Mouse (Mus musculus) liver, embryonic 14.5 days (tissue): ENCODE results near the gene Senp5. TPM values are rescaled to one million over a fixed set of nuclear protein-coding genes. Genes with fewer than 3 reads are reported as not detected.
"Not testable (repeated sequence)": the region's sequence is repeated elsewhere in the genome, so short reads cannot be mapped to it uniquely, and the experiment has no call there.

Experiments
- ATAC-seq: fragments of 200-750 bp; cut with Nextera tagmentation; 2 replicates; pipeline ENCODE4 v1.8.0; 2017; ENCODE audit warnings: moderate number of reproducible peaks, mild to moderate bottlenecking, moderate library complexity; ENCODE audit not compliant: insufficient read depth
- DNase-seq, 3 experiments: peaks; one replicate each; pipeline ENCODE4 v3.0.0-alpha.2; 2012 to 2013; ENCODE audit warnings: low read depth in 3 of 3, low spot score in 3 of 3
- H3K27ac ChIP-seq: fragments of 300-500 bp; sonication (generic); 2 replicates; pipeline ENCODE4 v1.5.1; 2014; ENCODE audit warnings: moderate library complexity, mild to moderate bottlenecking, control low read depth, inconsistent platforms
- H3K27me3 ChIP-seq: fragments of 300-500 bp; sonication (generic); 2 replicates; pipeline ENCODE4 v1.6.1; 2014; ENCODE audit warnings: mild to moderate bottlenecking, low read length, moderate library complexity; ENCODE audit not compliant: control insufficient read depth, insufficient read depth
- H3K36me3 ChIP-seq: fragments of 300-500 bp; sonication (generic); replicated peaks from 2 replicates; pipeline ENCODE4 v1.6.1; 2014; ENCODE audit warnings: low read depth; ENCODE audit not compliant: control insufficient read depth, insufficient read depth
- H3K4me1 ChIP-seq, 2 experiments: fragments of 200-500 bp in 1 of 2; fragments of 300-500 bp in 1 of 2; sonication (generic) in 1 of 2; replicated peaks; 2 replicates each; pipeline ENCODE4 v1.6.1; 2012 to 2014; ENCODE audit warnings: antibody characterized with exemption in 1 of 2, inconsistent platforms in 1 of 2, low read length in 1 of 2; ENCODE audit not compliant: control insufficient read depth in 2 of 2, insufficient read depth in 2 of 2
- H3K4me2 ChIP-seq: fragments of 300-500 bp; sonication (generic); 2 replicates; pipeline ENCODE4 v1.6.1; 2014; ENCODE audit warnings: low read depth, mild to moderate bottlenecking, control low read depth, moderate library complexity
- H3K4me3 ChIP-seq, 2 experiments: fragments of 200-500 bp in 1 of 2; fragments of 300-500 bp in 1 of 2; sonication (generic) in 1 of 2; 2 replicates each; pipeline ENCODE4 v1.5.1; 2012 to 2014; ENCODE audit warnings: low read depth in 2 of 2, low read length in 2 of 2, mild to moderate bottlenecking in 2 of 2, control low read depth in 1 of 2, inconsistent platforms in 1 of 2, moderate library complexity in 1 of 2; ENCODE audit not compliant: insufficient read depth in 1 of 2
- H3K9ac ChIP-seq: fragments of 300-500 bp; sonication (generic); replicated peaks from 2 replicates; pipeline ENCODE4 v1.6.1; 2014; ENCODE audit warnings: mild to moderate bottlenecking, control low read depth, moderate library complexity
- H3K9me3 ChIP-seq: fragments of 300-500 bp; sonication (generic); 2 replicates; pipeline ENCODE4 v1.6.1; 2016; ENCODE audit warnings: low read length, mixed read lengths; ENCODE audit not compliant: control insufficient read depth
- CTCF ChIP-seq: IDR thresholded peaks from 2 replicates; pipeline ENCODE4 v1.5.1; 2016; ENCODE audit warnings: antibody characterized with exemption, low read depth, control low read depth
- EP300 ChIP-seq: IDR thresholded peaks from 2 replicates; pipeline ENCODE4 v1.6.1; 2016; ENCODE audit warnings: antibody characterized with exemption, low read depth
- WGBS: fragments of 180-500 bp; shearing (Covaris S2); extraction: QIAGEN DNeasy Blood & Tissue Kit; methylation state at CpG from one replicate; pipeline ENCODE4 v1.1.7; 2014; ENCODE audit not compliant: insufficient replicate concordance; 5-methylcytosine and 5-hydroxymethylcytosine counted together
- polyA plus RNA-seq, 2 experiments: library from polyadenylated mRNA; depleted of rRNA in 1 of 2; stranded (reverse) in 1 of 2; unstranded in 1 of 2; fragments of >200 nt; fragmentation: Nextera tagmentation in 1 of 2; extraction: Ambion mirVana in 1 of 2; gene quantifications; 2 replicates each; pipeline versions ENCODE4 v1.2.1 to v1.2.3; 2012 to 2014

Senp5 gene
- polyA plus RNA-seq, 2 experiments = 2.9 to 4.7 TPM

DNA sequence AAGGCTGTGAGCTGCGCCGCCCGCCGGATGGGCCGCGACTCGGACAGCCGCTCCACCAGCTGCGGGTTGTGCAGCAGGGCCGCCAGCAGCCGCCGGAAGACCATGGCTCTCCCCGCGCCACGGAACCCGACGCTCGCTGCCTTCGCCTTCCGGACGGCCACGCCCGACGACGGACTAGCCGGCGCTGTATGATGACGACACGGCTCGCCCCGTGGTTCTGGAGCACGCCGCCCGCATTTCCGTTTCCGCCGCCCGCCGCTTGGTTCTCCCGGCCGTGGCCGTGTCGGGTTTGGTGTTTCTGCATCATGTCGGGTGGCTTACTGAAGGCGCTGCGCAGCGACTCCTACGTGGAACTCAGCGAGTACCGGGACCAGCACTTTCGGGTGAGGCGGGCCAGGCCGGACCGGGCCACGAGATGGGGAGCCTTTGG, 54.7 kb downstream of the Senp5 start, which contains the start of the genes 0610012G03Rik and Ncbp2:
0610012G03Rik (minus strand) TSS at position 150 of the 430 bp plus-strand sequence.
Ncbp2 (plus strand) TSS at position 169 of the 430 bp plus-strand sequence.
- Histone ChIP-seq H3K9me3 (no peaks in the 10 kb centered on the region), H3K27ac (peak within 1 kb of the TSS; percentile 11), H3K4me1 (peaks cover 2 to 15% of the 10 kb centered on the region in 2 experiments), H3K9ac (peak within 1 kb of the TSS; percentile 92), H3K4me3 (peak within 1 kb of the TSS; percentile 70 to 95), H3K36me3 (no peaks in the 10 kb centered on the region), H3K4me2 (peak within 1 kb of the TSS; percentile 96), H3K27me3 (no peaks in the 10 kb centered on the region)
- DNase-seq = peak; percentile 83 to 87 (median 85)
- under 1% methylated on average over 55 of the region's 55 CpGs for WGBS
- ATAC-seq = peak; percentile 88
- TF ChIP-seq CTCF (no peak), EP300 (no peak)

- peaks cover 2 to 15% of the 10 kb centered on the region in 2 experiments for H3K4me1 ChIP-seq
- peak overlapping the region; percentile 96 for H3K4me2 ChIP-seq
- ATAC-seq (peak; percentile 54), DNase-seq (no peak)
- under 1% methylated on average over 38 of the region's 38 CpGs for WGBS
- H3K9me3 ChIP-seq = no peaks in the 10 kb centered on the region
- H3K9ac ChIP-seq = peak overlapping the region; percentile 92
- TF ChIP-seq EP300 (no peak), CTCF (no peak)
- no peaks in the 10 kb centered on the region for H3K36me3 ChIP-seq
- no peaks in the 10 kb centered on the region for H3K27me3 ChIP-seq
- peak overlapping the region; percentile 11 for H3K27ac ChIP-seq
- H3K4me3 ChIP-seq = peak overlapping the region; percentile 70 to 95
Observed at GRCm38 (mm10) chr16:31947901-31948316, 55.2 kb downstream of the Senp5 start.

DNA sequence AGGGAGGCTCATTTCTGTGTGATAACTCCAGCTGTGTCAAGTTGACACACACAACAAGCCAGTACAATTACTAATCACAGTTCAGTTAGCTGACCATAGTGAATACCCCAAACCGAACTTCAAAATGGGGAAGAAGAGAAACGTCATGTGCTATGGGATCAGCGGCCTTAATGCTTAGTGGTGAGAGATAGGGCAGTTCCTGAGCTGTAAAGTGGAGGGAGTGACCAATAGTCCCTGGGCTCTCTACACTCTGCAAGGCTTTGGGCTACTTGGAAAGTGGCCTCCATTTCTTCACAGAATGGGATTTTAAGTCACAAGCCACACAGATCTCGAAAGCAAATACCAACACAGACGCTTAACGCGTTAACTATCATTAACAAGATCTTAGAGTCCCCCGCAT, 55.8 kb downstream of the Senp5 start:
- H3K27me3 ChIP-seq = no peaks in the 10 kb centered on the region
- H3K9ac ChIP-seq = peak overlapping the region; percentile 92
- H3K36me3 ChIP-seq = no peaks in the 10 kb centered on the region
- ATAC-seq (no peak), DNase-seq (no peak)
- H3K9me3 ChIP-seq = no peaks in the 10 kb centered on the region
- peak overlapping the region; percentile 70 to 95 for H3K4me3 ChIP-seq
- peak overlapping the region; percentile 96 for H3K4me2 ChIP-seq
- H3K27ac ChIP-seq = peak overlapping the region; percentile 11
- no peak for TF ChIP-seq EP300
- TF ChIP-seq CTCF = no peak
- 5% methylated on average over 8 of the region's 8 CpGs for WGBS
- H3K4me1 ChIP-seq = peaks cover 2 to 15% of the 10 kb centered on the region in 2 experiments

DNA sequence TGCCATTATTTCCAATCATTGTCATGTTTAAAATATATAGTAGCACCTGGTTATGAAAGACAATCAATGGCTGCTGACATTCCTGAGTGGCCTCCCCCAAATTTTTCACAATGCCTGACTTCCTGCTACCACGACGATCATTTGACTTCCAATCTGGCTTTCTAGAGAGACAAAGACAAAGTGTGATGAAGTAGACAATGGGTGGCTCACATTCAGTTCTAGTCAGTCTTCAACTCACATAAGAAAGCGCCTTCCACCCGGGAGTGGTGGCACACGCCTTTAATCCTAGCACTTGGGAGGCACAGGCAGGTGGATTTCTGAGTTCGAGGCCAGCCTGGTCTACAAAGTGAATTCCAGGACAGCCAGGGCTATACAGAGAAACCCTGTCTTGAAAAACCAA, 57.1 kb downstream of the Senp5 start:
- WGBS = 73% methylated on average over 6 of the region's 6 CpGs
- not testable (repeated sequence) for H3K27me3 ChIP-seq, H3K36me3 ChIP-seq, DNase-seq, H3K4me3 ChIP-seq, H3K27ac ChIP-seq, H3K9ac ChIP-seq, ATAC-seq, H3K9me3 ChIP-seq
- peaks cover 2 to 15% of the 10 kb centered on the region in 2 experiments for H3K4me1 ChIP-seq
- H3K4me2 ChIP-seq = peak overlapping the region; percentile 96; the same call in 1 of the 2 replicates

DNA sequence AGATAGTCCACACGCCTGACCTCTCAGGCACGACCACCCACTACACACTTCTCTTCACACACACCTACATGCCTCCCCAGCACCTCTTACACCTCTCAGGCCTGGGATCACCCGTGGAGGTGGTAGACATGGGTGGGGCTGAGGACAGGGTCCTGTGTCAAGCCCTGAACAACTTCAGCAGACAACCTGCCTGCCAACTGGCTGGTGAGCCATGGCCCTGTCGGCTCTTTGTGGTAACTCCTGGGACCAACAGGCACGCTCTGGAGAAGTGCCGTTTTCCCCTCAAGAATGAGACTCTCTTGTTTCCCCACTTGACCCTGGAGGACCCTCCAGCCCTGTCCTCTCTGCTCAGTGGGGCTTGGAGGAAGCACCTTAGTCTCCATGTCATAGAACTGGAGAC, 57.7 kb downstream of the Senp5 start:
- Histone ChIP-seq H3K4me1 (peaks cover 2 to 18% of the 10 kb centered on the region in 2 experiments), H3K27ac (no peak overlapping the region), H3K27me3 (no peaks in the 10 kb centered on the region), H3K4me2 (no peak overlapping the region), H3K4me3 (no peak overlapping the region), H3K9ac (no peak overlapping the region), H3K36me3 (no peaks in the 10 kb centered on the region), H3K9me3 (no peaks in the 10 kb centered on the region)
- ATAC-seq (no peak), DNase-seq (no peak)
- WGBS = 76% methylated on average over 6 of the region's 6 CpGs
- TF ChIP-seq CTCF = no peak
- TF ChIP-seq EP300 = no peak
